Mouse (Mus musculus): ENCODE measurements around the gene Msl1.

Msl1 gene

GRCm38 (mm10) chr11:98854659-98855058 is 59.3 kb downstream of the Msl1 start:
- in situ Hi-C loops (cut with MboI; ENCODE audit: low pct_unique_long_range_greater_than_20kb in 1 of 2, low sequenced_read_pairs in 2 of 2, unreplicated experiment in 1 of 2), result no loop called here
